Mouse (Mus musculus) kidney, embryonic 14.5 days (tissue): ENCODE measurements around the gene Iqsec2. TPM values are rescaled to one million over a fixed set of nuclear protein-coding genes. Genes with fewer than 3 reads are reported as not detected.
"Not testable (repeated sequence)": the region's sequence is repeated elsewhere in the genome, so short reads cannot be mapped to it uniquely, and the experiment has no call there.

Experiments
- ATAC-seq: fragments of 200-750 bp; cut with Nextera tagmentation; 2 replicates; pipeline ENCODE4 v1.8.0; 2017; ENCODE audit warnings: moderate number of reproducible peaks, mild to moderate bottlenecking, moderate TSS enrichment, moderate library complexity; ENCODE audit not compliant: low FRiP score, low TSS enrichment
- H3K27ac ChIP-seq: fragments of 300-500 bp; sonication (generic); 2 replicates; pipeline ENCODE4 v1.5.1; 2014; ENCODE audit warnings: low read depth, mild to moderate bottlenecking, low read length, moderate library complexity, mixed read lengths
- H3K27me3 ChIP-seq: fragments of 300-500 bp; sonication (generic); 2 replicates; pipeline ENCODE4 v1.6.1; 2014; ENCODE audit warnings: mild to moderate bottlenecking, low read length; ENCODE audit not compliant: control insufficient read depth, insufficient read depth
- H3K36me3 ChIP-seq: fragments of 300-500 bp; sonication (generic); 2 replicates; pipeline ENCODE4 v1.6.1; 2014; ENCODE audit warnings: low read length, mixed read lengths; ENCODE audit not compliant: control insufficient read depth, insufficient read depth
- H3K4me1 ChIP-seq: fragments of 300-500 bp; sonication (generic); 2 replicates; pipeline ENCODE4 v1.6.1; 2014; ENCODE audit warnings: low read length, mixed read lengths; ENCODE audit not compliant: control insufficient read depth, insufficient read depth
- H3K4me2 ChIP-seq: fragments of 300-500 bp; sonication (generic); replicated peaks from 2 replicates; pipeline ENCODE4 v1.6.1; 2014; ENCODE audit warnings: low read depth, mild to moderate bottlenecking, low read length
- H3K4me3 ChIP-seq: fragments of 300-500 bp; sonication (generic); 2 replicates; pipeline ENCODE4 v1.5.1; 2014; ENCODE audit warnings: mild to moderate bottlenecking, low read length
- H3K9ac ChIP-seq: fragments of 300-500 bp; sonication (generic); 2 replicates; pipeline ENCODE4 v1.6.1; 2014; ENCODE audit warnings: low read depth, mild to moderate bottlenecking, low read length, moderate library complexity
- H3K9me3 ChIP-seq: fragments of 300-500 bp; sonication (generic); 2 replicates; pipeline ENCODE4 v1.6.1; 2016; ENCODE audit warnings: low read length; ENCODE audit not compliant: control insufficient read depth
- WGBS: fragments of 180-500 bp; shearing (Covaris S2); extraction: QIAGEN DNeasy Blood & Tissue Kit; methylation state at CpG from one replicate; pipeline ENCODE4 v1.1.7; 2014; 5-methylcytosine and 5-hydroxymethylcytosine counted together
- polyA plus RNA-seq: library from polyadenylated mRNA; unstranded; fragments of >200 nt; fragmentation: Nextera tagmentation; extraction: Ambion mirVana; gene quantifications from 2 replicates; pipeline ENCODE4 v1.2.1, GENCODE M21; 2014

Gene Iqsec2
- polyA plus RNA-seq, 1 experiment from 2014 or later = 4.0 TPM

DNA sequence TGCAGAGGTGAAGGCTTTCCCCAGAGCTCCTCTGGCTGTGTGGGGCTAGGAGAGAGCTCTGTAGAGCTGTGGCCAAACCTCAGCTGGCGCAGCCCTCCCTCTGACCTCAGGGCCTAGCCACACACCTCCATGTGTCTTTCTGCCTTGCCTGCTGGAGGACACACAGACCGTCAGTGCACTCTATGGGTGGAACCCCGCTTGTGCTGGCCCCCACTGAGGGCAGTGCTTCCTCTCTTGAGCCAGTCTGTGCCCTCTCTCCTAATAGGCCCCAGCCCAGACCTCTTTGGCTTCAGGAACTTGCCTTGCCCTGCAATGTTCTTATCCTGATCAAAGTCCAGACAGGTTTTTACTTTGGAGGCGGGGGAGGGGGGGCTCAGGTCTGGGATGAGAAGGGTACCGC lies 80.2 kb downstream of the Iqsec2 start:
- Histone ChIP-seq H3K9ac (no peak overlapping the region), H3K4me2 (no peak overlapping the region), H3K27me3 (peaks cover 4% of the 10 kb centered on the region; the same call in 1 of the 2 replicates), H3K4me3 (no peak overlapping the region), H3K27ac (no peak overlapping the region), H3K4me1 (no peaks in the 10 kb centered on the region), H3K9me3 (no peaks in the 10 kb centered on the region), H3K36me3 (no peaks in the 10 kb centered on the region)
- 91% methylated on average over 4 of the region's 5 CpGs for WGBS
- ATAC-seq = no peak

DNA sequence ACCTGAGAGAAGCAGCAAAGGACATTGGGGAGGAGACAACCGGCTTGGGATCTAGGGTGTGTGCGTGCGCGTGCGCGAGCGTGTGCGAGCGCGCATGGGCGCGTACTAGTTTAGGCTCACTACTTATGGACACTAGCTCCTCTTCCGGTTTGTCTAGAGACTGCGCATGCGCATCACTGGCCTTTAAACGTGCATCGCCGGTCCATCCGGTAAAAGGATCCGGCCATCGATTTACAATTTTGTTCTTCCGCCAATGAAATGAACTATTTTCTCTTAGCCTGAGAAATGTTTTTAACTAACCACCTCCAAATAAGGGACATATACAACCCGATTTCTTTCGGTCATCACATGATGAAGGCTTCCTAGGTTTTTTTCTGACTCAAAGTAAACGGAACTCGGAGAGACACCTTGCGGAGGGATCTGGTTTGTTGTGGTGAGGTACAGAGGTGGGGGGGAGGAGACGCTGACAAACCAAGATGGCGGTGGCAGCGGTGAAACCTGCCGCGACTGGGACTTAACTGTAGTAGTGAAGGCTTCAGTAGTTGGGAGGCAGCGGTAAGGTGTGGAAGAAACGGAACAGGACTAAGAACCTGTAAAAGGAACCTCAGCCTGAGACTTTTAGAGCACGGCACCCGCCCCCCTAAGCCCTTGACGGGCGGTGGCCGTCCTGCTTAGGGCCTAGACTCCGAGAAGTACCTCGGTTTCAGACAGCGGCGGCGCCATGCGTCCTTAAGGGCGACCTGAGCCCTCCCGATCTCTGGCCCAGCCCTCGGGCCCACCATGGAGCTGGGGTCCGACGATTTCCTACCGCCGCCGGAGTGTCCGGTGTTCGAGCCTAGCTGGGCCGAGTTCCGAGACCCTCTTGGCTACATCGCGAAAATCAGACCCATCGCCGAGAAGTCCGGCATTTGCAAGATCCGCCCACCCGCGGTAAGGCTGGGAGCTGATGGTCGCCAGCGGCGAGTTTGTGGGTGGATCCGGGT lies 89.0 kb downstream of the Iqsec2 start, which contains the start of gene Kdm5c:
Gene Kdm5c, plus strand, starts transcription at position 240 of the 983 bp plus-strand sequence.
- no peaks in the 10 kb centered on the region for H3K9me3 ChIP-seq
- H3K27me3 ChIP-seq = no peaks in the 10 kb centered on the region
- 2% methylated on average over 69 of the region's 69 CpGs for WGBS
- peak; percentile 99 for ATAC-seq
- H3K4me3 ChIP-seq = peak within 1 kb of the TSS; percentile 75
- H3K4me2 ChIP-seq = peak within 1 kb of the TSS; percentile 48
- peak within 1 kb of the TSS; percentile 89 for H3K9ac ChIP-seq
- H3K36me3 ChIP-seq = peaks cover 9% of the 10 kb centered on the region; the same call in 1 of the 2 replicates
- H3K4me1 ChIP-seq = peaks cover 8% of the 10 kb centered on the region; the same call in 1 of the 2 replicates
- H3K27ac ChIP-seq = peak within 1 kb of the TSS; percentile 76; the same call in 1 of the 2 replicates

DNA sequence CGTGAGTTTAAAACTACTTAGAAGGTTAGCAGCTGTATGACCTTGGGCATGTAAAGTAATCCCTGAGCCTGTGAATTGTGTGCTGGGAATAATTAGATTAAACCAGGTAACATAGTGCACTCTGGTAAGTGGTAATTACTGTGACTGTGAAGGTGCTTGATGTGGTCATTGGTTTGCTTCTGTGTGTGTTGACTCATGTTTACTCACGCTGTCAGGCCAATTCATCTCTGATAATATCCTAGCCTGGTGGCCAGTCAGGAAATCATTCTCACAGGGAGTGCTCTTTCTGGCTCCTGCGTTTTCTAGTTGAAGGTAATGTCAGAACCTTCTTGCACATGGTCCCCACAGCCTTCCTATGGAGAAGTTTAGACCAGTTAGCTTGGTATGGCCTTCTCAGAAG lies 90.1 kb downstream of the Iqsec2 start:
- WGBS = 25% methylated on average over 3 of the region's 3 CpGs
- H3K27me3 ChIP-seq = no peaks in the 10 kb centered on the region
- peaks cover 8% of the 10 kb centered on the region; the same call in 1 of the 2 replicates for H3K4me1 ChIP-seq
- H3K4me2 ChIP-seq = peak overlapping the region; percentile 48
- peaks cover 19% of the 10 kb centered on the region; the same call in 1 of the 2 replicates for H3K36me3 ChIP-seq
- H3K9me3 ChIP-seq = no peaks in the 10 kb centered on the region
- H3K4me3 ChIP-seq = peak overlapping the region; percentile 75
- H3K9ac ChIP-seq = peak overlapping the region; percentile 89
- H3K27ac ChIP-seq = no peak overlapping the region
- no peak for ATAC-seq

GRCm38 (mm10) chrX:152235758-152236157 lies 91.7 kb downstream of the Iqsec2 start:
- no peak for ATAC-seq
- peaks cover 8% of the 10 kb centered on the region; the same call in 1 of the 2 replicates for H3K4me1 ChIP-seq
- WGBS = 67% methylated on average over 2 of the region's 2 CpGs
- no peak overlapping the region for H3K27ac ChIP-seq
- peaks cover 36% of the 10 kb centered on the region for H3K36me3 ChIP-seq
- no peaks in the 10 kb centered on the region for H3K9me3 ChIP-seq
- H3K4me2 ChIP-seq = no peak overlapping the region; the same call in 1 of the 2 replicates
- no peak overlapping the region for H3K9ac ChIP-seq
- no peak overlapping the region for H3K4me3 ChIP-seq
- no peaks in the 10 kb centered on the region for H3K27me3 ChIP-seq

GRCm38 (mm10) chrX:152243140-152243539 lies 99.1 kb downstream of the Iqsec2 start:
- H3K27me3 ChIP-seq, H3K9me3 ChIP-seq, H3K4me3 ChIP-seq, ATAC-seq, H3K27ac ChIP-seq, H3K4me1 ChIP-seq, H3K4me2 ChIP-seq, H3K9ac ChIP-seq: not testable (repeated sequence)
- H3K36me3 ChIP-seq = peaks cover 77% of the 10 kb centered on the region
- WGBS = 84% methylated on average over 6 of the region's 6 CpGs

DNA sequence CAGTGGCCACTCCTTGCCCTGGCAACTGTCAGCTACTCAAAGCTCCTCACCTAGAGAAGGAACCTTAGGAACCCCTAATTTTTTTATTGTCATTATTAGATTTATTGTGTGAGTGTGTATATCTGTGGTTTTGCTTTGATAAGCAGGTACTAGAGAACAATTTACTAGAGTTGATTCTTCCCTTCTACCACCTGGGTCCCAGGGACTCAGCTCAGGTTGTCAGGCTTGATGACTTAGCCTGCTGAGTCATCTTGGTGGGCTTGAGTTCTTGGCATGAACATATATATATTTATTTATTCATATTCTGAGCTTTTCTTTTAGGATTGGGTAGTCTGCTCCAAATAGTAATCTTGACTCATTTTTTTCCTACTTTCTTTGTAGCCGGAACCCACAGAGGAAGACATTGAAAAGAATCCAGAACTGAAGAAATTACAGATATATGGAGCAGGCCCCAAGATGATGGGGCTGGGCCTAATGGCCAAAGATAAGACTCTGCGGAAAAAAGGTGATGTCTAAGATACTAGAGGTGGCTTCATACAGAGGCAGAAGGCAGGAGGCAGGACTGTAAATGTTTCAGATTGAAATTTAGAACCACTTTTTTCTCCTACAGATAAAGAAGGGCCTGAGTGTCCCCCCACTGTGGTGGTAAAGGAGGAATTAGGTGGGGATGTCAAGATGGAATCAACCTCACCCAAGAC lies 100.6 kb downstream of the Iqsec2 start:
- no peaks in the 10 kb centered on the region for H3K27me3 ChIP-seq
- H3K27ac ChIP-seq = no peak overlapping the region
- no peak overlapping the region for H3K4me3 ChIP-seq
- ATAC-seq = no peak
- H3K36me3 ChIP-seq = peaks cover 77% of the 10 kb centered on the region
- H3K4me1 ChIP-seq = no peaks in the 10 kb centered on the region
- H3K9me3 ChIP-seq = no peaks in the 10 kb centered on the region
- 94% methylated on average over 2 of the region's 2 CpGs for WGBS
- H3K4me2 ChIP-seq = no peak overlapping the region
- no peak overlapping the region for H3K9ac ChIP-seq

DNA sequence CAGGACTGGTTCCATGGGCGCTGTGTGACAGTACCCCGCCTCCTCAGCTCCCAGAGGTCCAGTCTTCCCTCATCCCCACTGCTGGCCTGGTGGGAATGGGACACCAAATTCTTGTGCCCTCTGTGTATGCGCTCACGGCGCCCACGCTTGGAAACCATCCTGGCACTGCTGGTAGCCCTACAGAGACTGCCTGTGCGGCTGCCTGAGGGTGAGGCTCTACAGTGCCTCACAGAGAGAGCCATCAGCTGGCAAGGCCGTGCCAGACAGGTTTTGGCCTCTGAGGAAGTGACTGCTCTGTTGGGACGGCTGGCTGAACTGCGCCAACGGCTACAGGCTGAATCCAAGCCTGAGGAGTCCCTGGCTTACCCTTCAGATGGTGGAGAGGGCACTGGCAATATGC lies 127.1 kb downstream of the Iqsec2 start:
- WGBS = 97% methylated on average over 11 of the region's 11 CpGs
- no peak for ATAC-seq
- H3K27ac ChIP-seq = no peak overlapping the region
- no peak overlapping the region for H3K4me2 ChIP-seq
- H3K36me3 ChIP-seq = peaks cover 93% of the 10 kb centered on the region
- H3K27me3 ChIP-seq = no peaks in the 10 kb centered on the region
- H3K4me3 ChIP-seq = no peak overlapping the region
- H3K9ac ChIP-seq = no peak overlapping the region
- no peaks in the 10 kb centered on the region for H3K4me1 ChIP-seq
- no peaks in the 10 kb centered on the region for H3K9me3 ChIP-seq
